Mouse (Mus musculus): Measurements from ENCODE around the gene Tpcn2. TPM values are rescaled to one million over a fixed set of nuclear protein-coding genes. Genes with fewer than 3 reads are reported as not detected.
A peak's percentile ranks its signal among the peaks of the same experiment; 100 is the strongest.

Gene Tpcn2
- total RNA-seq, 2 experiments from 2014 or later, result 3.7 to 4.7 TPM

- no peak for ATAC-seq (replicated peaks; ENCODE audit: poor library complexity)
Observed at GRCm38 (mm10) chr7:145299562-145300320, 15.9 kb upstream of the Tpcn2 start.

- ATAC-seq (replicated peaks; ENCODE audit: poor library complexity), result no peak
Observed at GRCm38 (mm10) chr7:145298666-145299490, 15.1 kb upstream of the Tpcn2 start.

- ATAC-seq (replicated peaks; ENCODE audit: poor library complexity), result peak; percentile 45; the same call in 1 of the 2 replicates
Observed at GRCm38 (mm10) chr7:145293859-145294258, 10.0 kb upstream of the Tpcn2 start.

- ATAC-seq (replicated peaks; ENCODE audit: poor library complexity), result no peak
Observed at GRCm38 (mm10) chr7:145292726-145293125, 8.9 kb upstream of the Tpcn2 start.

- ATAC-seq (replicated peaks; ENCODE audit: poor library complexity), result no peak
Observed at GRCm38 (mm10) chr7:145291847-145292246, 8.0 kb upstream of the Tpcn2 start.

GRCm38 (mm10) chr7:145289302-145289701 is 5.5 kb upstream of the Tpcn2 start:
- ATAC-seq (replicated peaks; ENCODE audit: poor library complexity), result peak; percentile 43; the same call in 1 of the 2 replicates

- peak; percentile 23 for ATAC-seq (replicated peaks; ENCODE audit: poor library complexity)
Observed at GRCm38 (mm10) chr7:145287410-145287809, 3.6 kb upstream of the Tpcn2 start.

- no peak for ATAC-seq (replicated peaks; ENCODE audit: poor library complexity)
Observed at GRCm38 (mm10) chr7:145285476-145285875, 1.7 kb upstream of the Tpcn2 start.

- ATAC-seq (replicated peaks; ENCODE audit: poor library complexity), result no peak
Observed at GRCm38 (mm10) chr7:145284293-145284692, 482 bp upstream of the Tpcn2 start.

- ATAC-seq (replicated peaks; ENCODE audit: poor library complexity), result peak; percentile 21
Observed at GRCm38 (mm10) chr7:145283041-145283440, 770 bp downstream of the Tpcn2 start.

- no peak for ATAC-seq (replicated peaks; ENCODE audit: poor library complexity)
Observed at GRCm38 (mm10) chr7:145281396-145281795, 2.4 kb downstream of the Tpcn2 start.

- ATAC-seq (replicated peaks; ENCODE audit: poor library complexity), result no peak
Observed at GRCm38 (mm10) chr7:145275488-145275887, 8.3 kb downstream of the Tpcn2 start.

- ATAC-seq (replicated peaks; ENCODE audit: poor library complexity), result peak; percentile 54
Observed at GRCm38 (mm10) chr7:145270955-145271354, 12.9 kb downstream of the Tpcn2 start.

- ATAC-seq (replicated peaks; ENCODE audit: poor library complexity), result no peak
Observed at GRCm38 (mm10) chr7:145268890-145269289, 14.9 kb downstream of the Tpcn2 start.

- ATAC-seq (replicated peaks; ENCODE audit: poor library complexity), result no peak
Observed at GRCm38 (mm10) chr7:145266011-145266410, 17.8 kb downstream of the Tpcn2 start.

GRCm38 (mm10) chr7:145264202-145264601 is 19.6 kb downstream of the Tpcn2 start:
- ATAC-seq (replicated peaks; ENCODE audit: poor library complexity), result peak; percentile 48

GRCm38 (mm10) chr7:145256092-145256491 is 27.7 kb downstream of the Tpcn2 start:
- ATAC-seq (replicated peaks; ENCODE audit: poor library complexity), result no peak

GRCm38 (mm10) chr7:145253986-145254630 is 29.7 kb downstream of the Tpcn2 start:
- ATAC-seq (replicated peaks; ENCODE audit: poor library complexity), result no peak

GRCm38 (mm10) chr7:145252715-145253476 is 30.9 kb downstream of the Tpcn2 start:
- ATAC-seq (replicated peaks; ENCODE audit: poor library complexity), result peak; percentile 87

- ATAC-seq (replicated peaks; ENCODE audit: poor library complexity), result no peak
Observed at GRCm38 (mm10) chr7:145250225-145250624, 33.6 kb downstream of the Tpcn2 start.

GRCm38 (mm10) chr7:145248911-145249310 is 34.9 kb downstream of the Tpcn2 start:
- ATAC-seq (replicated peaks; ENCODE audit: poor library complexity), result no peak
